Mouse (Mus musculus) limb, embryonic 11.5 days (tissue): ENCODE measurements around the gene Sstr4. TPM values are rescaled to one million over a fixed set of nuclear protein-coding genes. Genes with fewer than 3 reads are reported as not detected.

Experiments
- ATAC-seq: fragments of 200-750 bp; cut with Nextera tagmentation; 2 replicates; pipeline ENCODE4 v1.8.0; 2017; ENCODE audit warnings: low read depth; ENCODE audit not compliant: insufficient number of reproducible peaks, low FRiP score, low TSS enrichment
- DNase-seq: peaks from one replicate; pipeline ENCODE4 v3.0.0-alpha.2; 2015; ENCODE audit warnings: low spot score
- H3K27ac ChIP-seq: fragments of 300-500 bp; sonication (generic); replicated peaks from 2 replicates; pipeline ENCODE4 v1.5.1; 2014; ENCODE audit warnings: low read depth, mild to moderate bottlenecking, low read length
- H3K27me3 ChIP-seq: fragments of 300-500 bp; sonication (generic); 2 replicates; pipeline ENCODE4 v1.6.1; 2014; ENCODE audit warnings: mild to moderate bottlenecking, low read length, mixed read lengths; ENCODE audit not compliant: control insufficient read depth, insufficient read depth
- H3K36me3 ChIP-seq: fragments of 300-500 bp; sonication (generic); 2 replicates; pipeline ENCODE4 v1.6.1; 2014; ENCODE audit warnings: mild to moderate bottlenecking, low read length, moderate library complexity, mixed read lengths; ENCODE audit not compliant: control insufficient read depth, insufficient read depth
- H3K4me1 ChIP-seq: fragments of 300-500 bp; sonication (generic); 2 replicates; pipeline ENCODE4 v1.6.1; 2014; ENCODE audit warnings: low read length, mixed read lengths; ENCODE audit not compliant: control insufficient read depth, insufficient read depth
- H3K4me2 ChIP-seq: fragments of 300-500 bp; sonication (generic); 2 replicates; pipeline ENCODE4 v1.6.1; 2014; ENCODE audit warnings: low read depth, mild to moderate bottlenecking, moderate library complexity; ENCODE audit not compliant: severe bottlenecking
- H3K4me3 ChIP-seq: fragments of 300-500 bp; sonication (generic); 2 replicates; pipeline ENCODE4 v1.5.1; 2014; ENCODE audit warnings: low read depth, low read length
- H3K9ac ChIP-seq: fragments of 300-500 bp; sonication (generic); 2 replicates; pipeline ENCODE4 v1.6.1; 2014; ENCODE audit warnings: mild to moderate bottlenecking, low read length
- H3K9me3 ChIP-seq: fragments of 300-500 bp; sonication (generic); 2 replicates; pipeline ENCODE4 v1.6.1; 2016; ENCODE audit warnings: low read length; ENCODE audit not compliant: control insufficient read depth
- WGBS: fragments of 180-500 bp; shearing (Covaris S2); extraction: QIAGEN DNeasy Blood & Tissue Kit; methylation state at CpG from one replicate; pipeline ENCODE4 v1.1.7; 2014; 5-methylcytosine and 5-hydroxymethylcytosine counted together
- polyA plus RNA-seq: library from polyadenylated mRNA; unstranded; fragments of >200 nt; fragmentation: Nextera tagmentation; extraction: Ambion mirVana; gene quantifications from 2 replicates; pipeline ENCODE4 v1.2.1, GENCODE M21; 2014

Sstr4 gene
- polyA plus RNA-seq, 1 experiment from 2014 or later: 0.64 TPM

DNA sequence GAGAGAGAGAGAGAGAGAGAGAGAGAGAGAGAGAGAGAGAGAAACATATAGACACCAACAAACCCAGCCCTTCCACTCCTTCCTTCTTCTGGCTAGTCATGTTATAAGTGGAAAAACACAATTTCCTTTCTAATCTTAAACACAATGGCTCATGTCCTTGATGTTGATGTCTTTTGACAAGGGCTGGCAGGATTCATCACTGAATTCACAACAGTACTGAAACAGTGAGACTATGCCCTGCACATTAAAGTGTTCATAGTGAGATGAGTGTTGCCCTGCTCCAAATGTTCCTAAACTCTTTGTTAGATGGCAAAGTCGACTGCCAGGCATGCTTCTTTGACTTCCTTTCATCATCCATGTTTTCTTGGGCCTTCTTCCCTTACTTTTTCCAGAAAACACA, 29.9 kb upstream of the Sstr4 start:
- DNase-seq (no peak), ATAC-seq (no peak)
- Histone ChIP-seq H3K27ac (no peak overlapping the region), H3K4me2 (no peak overlapping the region), H3K9me3 (no peaks in the 10 kb centered on the region), H3K9ac (no peak overlapping the region), H3K4me1 (no peaks in the 10 kb centered on the region), H3K4me3 (no peak overlapping the region), H3K27me3 (no peaks in the 10 kb centered on the region), H3K36me3 (no peaks in the 10 kb centered on the region)
- WGBS: 59% methylated on average over 1 of the region's 1 CpGs

DNA sequence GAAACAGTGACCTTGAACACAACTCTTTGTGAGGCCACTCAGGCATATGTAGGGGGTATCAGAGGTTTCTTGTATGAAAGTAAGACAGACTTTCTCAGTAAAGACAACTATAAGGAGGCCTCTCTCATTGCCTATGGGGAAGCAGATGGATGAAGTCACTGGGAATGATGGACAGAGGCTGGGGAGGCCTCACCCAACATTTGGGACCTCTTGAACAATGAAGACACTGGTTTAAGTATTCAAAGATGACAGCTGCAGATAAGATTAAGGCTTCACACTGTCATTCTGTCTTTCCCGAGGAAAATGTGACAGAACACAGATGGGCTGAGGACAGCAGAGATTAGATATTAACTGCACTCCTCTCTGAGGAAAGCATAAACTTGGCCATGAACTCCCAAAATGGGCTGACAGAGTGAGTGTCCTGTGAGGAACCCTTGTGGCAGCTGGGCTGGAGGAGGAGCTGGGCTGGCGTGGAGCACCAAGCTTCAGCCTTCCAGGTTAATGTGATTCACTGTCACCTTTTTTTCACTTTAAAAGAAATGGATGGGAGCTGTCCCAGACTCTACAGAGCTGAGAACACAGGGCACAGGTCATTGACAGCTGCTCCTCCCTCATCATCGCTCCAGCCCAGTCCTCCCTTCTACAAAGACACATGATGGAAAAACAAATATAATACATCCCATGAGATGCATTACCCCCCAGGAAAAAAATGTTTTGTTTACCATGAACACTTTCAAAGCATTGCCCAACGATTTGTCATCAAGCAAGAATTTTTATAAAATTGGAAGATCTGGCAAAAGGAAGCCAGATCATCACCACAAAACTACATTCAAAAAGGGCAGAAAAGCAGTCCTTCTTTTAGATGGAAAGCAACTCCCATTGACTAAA, 23.2 kb upstream of the Sstr4 start:
- no peak overlapping the region for H3K9ac ChIP-seq
- no peak overlapping the region for H3K4me2 ChIP-seq
- no peak for DNase-seq
- no peaks in the 10 kb centered on the region for H3K36me3 ChIP-seq
- no peak overlapping the region for H3K4me3 ChIP-seq
- no peak overlapping the region for H3K27ac ChIP-seq
- H3K4me1 ChIP-seq: no peaks in the 10 kb centered on the region
- H3K27me3 ChIP-seq: no peaks in the 10 kb centered on the region
- 72% methylated on average over 4 of the region's 4 CpGs for WGBS
- ATAC-seq: no peak
- no peaks in the 10 kb centered on the region for H3K9me3 ChIP-seq

DNA sequence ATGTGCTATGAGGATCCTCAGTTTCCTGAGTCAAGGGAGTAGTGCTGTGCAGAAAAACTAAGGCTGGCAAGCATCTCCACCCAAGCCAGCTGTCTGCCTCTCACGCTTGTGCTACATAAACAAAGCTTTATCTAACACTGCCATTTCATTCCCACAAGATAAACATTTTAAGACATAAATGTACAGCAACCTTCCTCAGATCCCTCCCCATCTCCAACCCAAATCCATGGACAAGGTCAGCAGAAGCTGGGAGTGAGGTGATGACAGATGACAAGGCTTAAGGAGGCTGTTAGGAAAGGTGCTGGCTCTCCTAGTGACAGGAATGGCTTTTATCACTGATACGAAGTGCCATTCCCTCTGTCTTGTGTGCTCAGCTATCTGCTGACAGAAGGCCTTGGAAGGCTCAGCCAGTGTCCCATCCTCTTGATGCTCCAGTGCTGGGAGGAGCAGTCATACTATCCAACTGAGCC, 21.5 kb upstream of the Sstr4 start:
- H3K4me3 ChIP-seq: no peak overlapping the region
- WGBS: 54% methylated on average over 2 of the region's 2 CpGs
- H3K9ac ChIP-seq: no peak overlapping the region
- H3K27ac ChIP-seq: no peak overlapping the region
- H3K9me3 ChIP-seq: no peaks in the 10 kb centered on the region
- H3K4me2 ChIP-seq: no peak overlapping the region
- no peak for DNase-seq
- H3K4me1 ChIP-seq: no peaks in the 10 kb centered on the region
- no peaks in the 10 kb centered on the region for H3K27me3 ChIP-seq
- no peaks in the 10 kb centered on the region for H3K36me3 ChIP-seq
- ATAC-seq: no peak

DNA sequence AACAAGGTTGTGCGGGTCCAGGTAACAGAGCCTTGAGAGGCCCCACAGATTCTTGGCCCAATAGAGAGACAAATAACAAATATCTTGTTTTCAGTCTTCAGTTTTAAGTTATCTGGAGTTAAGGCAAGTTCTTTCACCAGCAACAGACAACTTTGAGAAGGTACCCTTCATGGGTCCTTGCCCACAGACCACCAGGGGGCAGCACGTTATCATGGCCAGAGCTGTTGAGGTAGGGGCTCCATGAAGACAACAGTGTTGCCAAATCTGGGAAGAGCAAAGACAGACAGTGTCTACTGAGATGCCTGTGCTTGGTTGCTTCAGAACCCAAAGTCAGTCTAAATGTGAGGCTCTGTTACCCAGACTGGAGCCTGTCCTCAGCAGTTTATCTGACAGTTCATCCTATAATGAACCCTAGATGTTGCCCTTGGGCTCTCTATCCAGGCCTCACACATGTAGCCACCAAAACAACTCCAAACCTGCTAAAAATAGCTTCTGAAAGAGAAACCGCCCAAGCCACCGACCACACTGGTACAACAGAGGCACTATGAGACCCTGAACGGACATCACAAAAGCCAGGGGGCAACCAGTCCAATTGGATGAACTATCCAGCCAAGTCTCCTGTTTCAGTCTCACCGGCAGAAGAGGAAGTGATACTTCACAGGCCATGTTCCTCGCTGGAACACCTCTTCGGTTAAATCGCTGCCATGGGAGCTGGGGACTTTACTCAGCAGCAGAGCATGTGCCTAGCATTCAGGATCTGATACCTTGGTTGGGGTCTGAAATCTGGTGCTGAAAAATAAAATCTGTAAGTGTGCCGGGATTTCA, 19.6 kb upstream of the Sstr4 start:
- WGBS: 76% methylated on average over 10 of the region's 10 CpGs
- Histone ChIP-seq H3K4me1 (no peaks in the 10 kb centered on the region), H3K9ac (no peak overlapping the region), H3K36me3 (no peaks in the 10 kb centered on the region), H3K27ac (no peak overlapping the region), H3K4me2 (no peak overlapping the region), H3K9me3 (no peaks in the 10 kb centered on the region), H3K27me3 (no peaks in the 10 kb centered on the region), H3K4me3 (no peak overlapping the region)
- peak; percentile 74 for DNase-seq
- no peak for ATAC-seq

DNA sequence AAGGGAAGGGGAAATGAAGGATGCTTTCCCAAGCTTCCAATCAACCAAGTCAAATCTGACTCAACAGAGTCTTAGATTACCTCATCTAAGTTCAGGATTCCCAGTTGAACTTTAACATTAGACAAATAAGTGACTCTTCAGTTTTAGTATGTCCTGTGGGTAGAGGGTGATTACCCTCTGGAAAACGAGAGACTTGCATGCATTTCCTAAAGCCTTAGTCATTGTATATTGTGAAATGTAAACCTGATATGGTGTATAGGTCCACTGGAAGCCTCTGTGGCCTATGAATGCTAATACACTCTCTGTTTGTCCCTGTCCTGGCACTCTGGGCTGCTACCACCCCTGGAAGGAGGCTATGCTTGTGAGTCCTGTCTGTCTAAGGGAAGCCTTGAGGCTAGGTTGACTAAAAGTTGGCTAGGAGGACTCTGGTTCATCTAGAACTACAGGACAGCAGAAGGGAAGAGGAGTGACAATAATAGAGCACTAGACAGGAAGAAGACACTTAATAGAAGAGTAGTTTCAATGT, 16.3 kb upstream of the Sstr4 start:
- no peak overlapping the region for H3K9ac ChIP-seq
- no peaks in the 10 kb centered on the region for H3K27me3 ChIP-seq
- DNase-seq (no peak), ATAC-seq (no peak)
- no peaks in the 10 kb centered on the region for H3K36me3 ChIP-seq
- no peaks in the 10 kb centered on the region for H3K4me1 ChIP-seq
- H3K4me2 ChIP-seq: no peak overlapping the region
- WGBS: 75% methylated on average over 1 of the region's 1 CpGs
- H3K9me3 ChIP-seq: no peaks in the 10 kb centered on the region
- H3K27ac ChIP-seq: no peak overlapping the region
- no peak overlapping the region for H3K4me3 ChIP-seq

DNA sequence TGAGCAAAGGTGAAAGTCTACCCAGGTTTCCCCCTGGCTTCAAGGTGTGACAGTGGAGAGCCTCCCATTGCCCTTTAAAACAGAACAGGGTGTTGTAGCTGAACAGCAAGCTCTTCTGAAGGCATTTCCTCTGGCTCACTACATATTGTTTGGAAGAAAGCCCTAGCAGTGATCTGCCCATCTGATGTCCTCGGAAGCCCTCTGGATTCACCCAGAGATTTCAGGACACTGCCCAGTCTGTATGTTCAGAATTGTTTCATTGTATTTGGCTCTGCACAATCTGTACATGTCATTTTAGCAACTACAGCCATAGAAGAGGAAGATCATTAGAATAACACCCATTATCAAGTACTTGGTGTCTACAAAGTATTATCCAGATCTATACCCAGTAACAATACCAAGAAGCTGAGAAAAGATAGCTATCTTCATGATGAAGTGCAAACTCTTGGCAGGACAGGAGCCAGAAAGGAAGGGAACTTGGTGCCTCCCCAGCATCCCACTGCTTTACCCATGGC, 15.2 kb upstream of the Sstr4 start:
- Histone ChIP-seq H3K27me3 (no peaks in the 10 kb centered on the region), H3K4me3 (no peak overlapping the region), H3K9ac (no peak overlapping the region), H3K27ac (no peak overlapping the region), H3K4me1 (no peaks in the 10 kb centered on the region), H3K4me2 (no peak overlapping the region), H3K36me3 (no peaks in the 10 kb centered on the region), H3K9me3 (no peaks in the 10 kb centered on the region)
- ATAC-seq (no peak), DNase-seq (no peak)
- WGBS: 96% methylated on average over 1 of the region's 1 CpGs

DNA sequence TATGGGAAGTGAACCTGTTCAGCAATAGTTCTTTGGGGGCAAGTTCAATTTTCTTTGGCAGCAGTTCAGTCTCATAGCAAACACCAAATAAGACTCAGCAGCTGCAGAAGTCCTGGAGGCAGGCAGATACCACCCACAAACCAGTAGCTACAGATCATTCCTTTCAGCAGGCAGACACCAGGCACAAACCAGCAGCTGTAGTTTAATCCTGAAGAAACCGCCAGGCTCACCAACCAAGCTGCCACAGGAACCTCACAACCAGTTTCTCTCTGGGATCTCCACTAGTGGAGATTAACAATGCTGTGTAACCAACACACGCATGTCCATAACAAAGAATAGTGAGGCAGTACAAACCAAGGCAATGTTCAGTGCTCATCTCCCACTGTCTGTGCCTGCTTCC, 14.1 kb upstream of the Sstr4 start:
- H3K9ac ChIP-seq: no peak overlapping the region
- no peak for DNase-seq
- WGBS: 88% methylated on average over 2 of the region's 2 CpGs

DNA sequence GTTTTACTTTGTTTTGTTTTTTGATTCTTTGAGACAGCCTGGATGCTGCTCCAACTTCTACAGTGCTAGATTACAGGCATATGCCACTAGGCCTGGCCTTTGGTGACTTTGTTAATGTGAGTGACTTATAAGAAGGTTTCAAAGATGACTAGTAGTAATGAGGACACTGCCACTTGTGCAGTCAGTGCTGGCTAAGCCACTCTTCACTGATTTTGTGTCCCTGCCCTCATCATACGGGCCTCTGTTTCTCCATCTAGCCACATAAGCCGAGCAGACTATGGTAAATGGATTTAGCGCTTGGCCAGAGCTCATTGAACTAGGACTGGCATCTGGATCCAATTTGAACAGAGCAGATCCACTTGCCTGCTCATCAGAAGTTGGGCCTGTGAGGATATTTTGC, 8.7 kb upstream of the Sstr4 start:
- no peak for DNase-seq
- ATAC-seq: no peak
- Histone ChIP-seq H3K4me3 (no peak overlapping the region), H3K9me3 (no peaks in the 10 kb centered on the region), H3K36me3 (no peaks in the 10 kb centered on the region), H3K27me3 (no peaks in the 10 kb centered on the region), H3K4me1 (no peaks in the 10 kb centered on the region), H3K9ac (no peak overlapping the region), H3K4me2 (no peak overlapping the region), H3K27ac (no peak overlapping the region)
- WGBS: 60% methylated on average over 3 of the region's 3 CpGs

More for the DNA sequence above, 14.1 kb upstream of the Sstr4 start:
- Histone ChIP-seq H3K4me2 (no peak overlapping the region), H3K27me3 (no peaks in the 10 kb centered on the region), H3K9me3 (no peaks in the 10 kb centered on the region), H3K27ac (no peak overlapping the region), H3K4me3 (no peak overlapping the region), H3K4me1 (no peaks in the 10 kb centered on the region), H3K36me3 (no peaks in the 10 kb centered on the region)
- ATAC-seq: no peak
